Mouse (Mus musculus): ENCODE measurements around the gene Wdr47. TPM values are rescaled to one million over a fixed set of nuclear protein-coding genes. Genes with fewer than 3 reads are reported as not detected.
"Not testable (repeated sequence)": the region's sequence is repeated elsewhere in the genome, so short reads cannot be mapped to it uniquely, and the experiment has no call there.

Wdr47 gene
- 10.9 TPM in 2 replicates for polyA plus RNA-seq (2016; fragmentation: Nextera tagmentation; extraction: Ambion mirVana)

GRCm38 (mm10) chr3:108590786-108591529 lies at the start of gene Wdr47:
TSS of gene Wdr47 (plus strand) at chr3:108591279.
- ATAC-seq (ENCODE audit: insufficient number of reproducible peaks, insufficient read depth, low FRiP score, low TSS enrichment, low read depth), result peak; percentile 99
- 5% methylated on average over 44 of the region's 44 CpGs for WGBS
- Histone ChIP-seq H3K4me2 (peak within 1 kb of the TSS; percentile 98), H3K27me3 (no peaks in the 10 kb centered on the region), H3K27ac (peak within 1 kb of the TSS; percentile 69), H3K9me3 (no peaks in the 10 kb centered on the region), H3K4me1 (replicated peaks) (0 out of 2 replicates have a peak, but pooled peaks cover 11% of the 10 kb centered on the region), H3K9ac (replicated peaks) (peak within 1 kb of the TSS; percentile 77), H3K36me3 (no peaks in the 10 kb centered on the region), H3K4me3 (replicated peaks) (peak within 1 kb of the TSS; percentile 91)

GRCm38 (mm10) chr3:108542299-108542698 lies 48.8 kb upstream of the Wdr47 start:
- ATAC-seq (ENCODE audit: insufficient number of reproducible peaks, insufficient read depth, low FRiP score, low TSS enrichment, low read depth), result no peak
- Histone ChIP-seq H3K9ac (replicated peaks) (no peak overlapping the region), H3K27ac (no peak overlapping the region), H3K27me3 (peaks cover 7% of the 10 kb centered on the region; the same call in 1 of the 2 replicates), H3K9me3 (no peaks in the 10 kb centered on the region), H3K36me3 (no peaks in the 10 kb centered on the region), H3K4me2 (no peak overlapping the region), H3K4me3 (replicated peaks) (no peak overlapping the region), H3K4me1 (replicated peaks) (peaks cover 5% of the 10 kb centered on the region)
- 83% methylated on average over 11 of the region's 11 CpGs for WGBS

- H3K9me3 ChIP-seq, result no peaks in the 10 kb centered on the region
- peak overlapping the region; percentile 73 for H3K4me2 ChIP-seq
- peak overlapping the region; percentile 95 for H3K9ac ChIP-seq (replicated peaks)
- H3K27me3 ChIP-seq, result no peaks in the 10 kb centered on the region
- ATAC-seq (ENCODE audit: insufficient number of reproducible peaks, insufficient read depth, low FRiP score, low TSS enrichment, low read depth), result peak; percentile 69
- H3K4me1 ChIP-seq (replicated peaks), result peaks cover 7% of the 10 kb centered on the region
- WGBS, result under 1% methylated on average over 42 of the region's 42 CpGs
- peaks cover 23% of the 10 kb centered on the region for H3K36me3 ChIP-seq
- peak overlapping the region; percentile 81 for H3K4me3 ChIP-seq (replicated peaks)
- H3K27ac ChIP-seq, result peak overlapping the region; percentile 89
These were observed 36.9 kb upstream of the Wdr47 start for GRCm38 (mm10) chr3:108554111-108554561.

- Histone ChIP-seq H3K27ac (peak overlapping the region; percentile 89), H3K9ac (replicated peaks) (peak overlapping the region; percentile 95), H3K4me3 (replicated peaks) (peak overlapping the region; percentile 81), H3K4me2 (peak overlapping the region; percentile 73), H3K4me1 (replicated peaks) (peaks cover 7% of the 10 kb centered on the region), H3K9me3 (no peaks in the 10 kb centered on the region), H3K36me3 (peaks cover 30% of the 10 kb centered on the region), H3K27me3 (no peaks in the 10 kb centered on the region)
- 17% methylated on average over 22 of the region's 22 CpGs for WGBS
- peak; percentile 95 for ATAC-seq (ENCODE audit: insufficient number of reproducible peaks, insufficient read depth, low FRiP score, low TSS enrichment, low read depth)
These were observed 36.3 kb upstream of the Wdr47 start for GRCm38 (mm10) chr3:108554587-108555312.

GRCm38 (mm10) chr3:108557888-108558287 lies 33.2 kb upstream of the Wdr47 start:
- no peak for ATAC-seq (ENCODE audit: insufficient number of reproducible peaks, insufficient read depth, low FRiP score, low TSS enrichment, low read depth)
- Histone ChIP-seq H3K27me3 (no peaks in the 10 kb centered on the region), H3K4me3 (replicated peaks) (no peak overlapping the region), H3K4me1 (replicated peaks) (peaks cover 13% of the 10 kb centered on the region), H3K9me3 (no peaks in the 10 kb centered on the region), H3K36me3 (peaks cover 35% of the 10 kb centered on the region), H3K9ac (replicated peaks) (no peak overlapping the region), H3K27ac (no peak overlapping the region), H3K4me2 (no peak overlapping the region)
- 97% methylated on average over 4 of the region's 4 CpGs for WGBS

- WGBS, result under 1% methylated on average over 45 of the region's 45 CpGs
- H3K4me3 ChIP-seq (replicated peaks), result peak within 1 kb of the TSS; percentile 79
- H3K27me3 ChIP-seq, result no peaks in the 10 kb centered on the region
- peak within 1 kb of the TSS; percentile 73 for H3K4me2 ChIP-seq
- peak; percentile 97 for ATAC-seq (ENCODE audit: insufficient number of reproducible peaks, insufficient read depth, low FRiP score, low TSS enrichment, low read depth)
- H3K27ac ChIP-seq, result peak within 1 kb of the TSS; percentile 89
- peaks cover 29% of the 10 kb centered on the region for H3K36me3 ChIP-seq
- peaks cover 10% of the 10 kb centered on the region for H3K4me1 ChIP-seq (replicated peaks)
- peak within 1 kb of the TSS; percentile 79 for H3K9ac ChIP-seq (replicated peaks)
- no peaks in the 10 kb centered on the region for H3K9me3 ChIP-seq
These were observed 28.8 kb upstream of the Wdr47 start, which contains the start of gene Tmem167b for GRCm38 (mm10) chr3:108562133-108562730. TSS of gene Tmem167b (minus strand) at chr3:108562466.

- 0 out of 2 replicates have a peak overlapping the region, but pooled peaks have one; percentile 31 for H3K9ac ChIP-seq (replicated peaks)
- 9% methylated on average over 15 of the region's 15 CpGs for WGBS
- H3K27me3 ChIP-seq, result no peaks in the 10 kb centered on the region
- peaks cover 10% of the 10 kb centered on the region for H3K4me1 ChIP-seq (replicated peaks)
- peak overlapping the region; percentile 89 for H3K27ac ChIP-seq
- peaks cover 25% of the 10 kb centered on the region for H3K36me3 ChIP-seq
- H3K9me3 ChIP-seq, result no peaks in the 10 kb centered on the region
- peak overlapping the region; percentile 79 for H3K4me3 ChIP-seq (replicated peaks)
- H3K4me2 ChIP-seq, result peak overlapping the region; percentile 73
- ATAC-seq (ENCODE audit: insufficient number of reproducible peaks, insufficient read depth, low FRiP score, low TSS enrichment, low read depth), result peak; percentile 56; the same call in 1 of the 2 replicates
These were observed 28.3 kb upstream of the Wdr47 start for GRCm38 (mm10) chr3:108562777-108563271.

- 0 out of 2 replicates have a peak overlapping the region, but pooled peaks have one; percentile 31 for H3K9ac ChIP-seq (replicated peaks)
- peaks cover 10% of the 10 kb centered on the region for H3K4me1 ChIP-seq (replicated peaks)
- no peak for ATAC-seq (ENCODE audit: insufficient number of reproducible peaks, insufficient read depth, low FRiP score, low TSS enrichment, low read depth)
- H3K27ac ChIP-seq, result peak overlapping the region; percentile 89
- no peaks in the 10 kb centered on the region for H3K27me3 ChIP-seq
- peak overlapping the region; percentile 79 for H3K4me3 ChIP-seq (replicated peaks)
- 8% methylated on average over 4 of the region's 4 CpGs for WGBS
- peaks cover 20% of the 10 kb centered on the region for H3K36me3 ChIP-seq
- H3K4me2 ChIP-seq, result peak overlapping the region; percentile 73
- no peaks in the 10 kb centered on the region for H3K9me3 ChIP-seq
These were observed 27.8 kb upstream of the Wdr47 start for GRCm38 (mm10) chr3:108563309-108563708.

GRCm38 (mm10) chr3:108567990-108568877 lies 22.8 kb upstream of the Wdr47 start:
- 63% methylated on average over 15 of the region's 15 CpGs for WGBS
- no peak for ATAC-seq (ENCODE audit: insufficient number of reproducible peaks, insufficient read depth, low FRiP score, low TSS enrichment, low read depth)
- H3K27ac ChIP-seq, result 0 out of 2 replicates have a peak overlapping the region, but pooled peaks have one; percentile 0

GRCm38 (mm10) chr3:108569636-108570035 lies 21.4 kb upstream of the Wdr47 start:
- H3K9me3 ChIP-seq; H3K27me3 ChIP-seq; ATAC-seq (ENCODE audit: insufficient number of reproducible peaks, insufficient read depth, low FRiP score, low TSS enrichment, low read depth); H3K4me2 ChIP-seq; H3K9ac ChIP-seq (replicated peaks); H3K4me3 ChIP-seq (replicated peaks); H3K36me3 ChIP-seq; H3K27ac ChIP-seq: not testable (repeated sequence)
- WGBS, result 59% methylated on average over 3 of the region's 3 CpGs
- peaks cover 10% of the 10 kb centered on the region for H3K4me1 ChIP-seq (replicated peaks)

More at GRCm38 (mm10) chr3:108567990-108568877, 22.8 kb upstream of the Wdr47 start:
- Histone ChIP-seq H3K4me1 (replicated peaks) (peaks cover 11% of the 10 kb centered on the region), H3K4me2 (no peak overlapping the region), H3K4me3 (replicated peaks) (no peak overlapping the region), H3K9me3 (no peaks in the 10 kb centered on the region), H3K27me3 (no peaks in the 10 kb centered on the region), H3K36me3 (no peaks in the 10 kb centered on the region), H3K9ac (replicated peaks) (no peak overlapping the region)

All from limb, embryonic 12.5 days (tissue).